Mouse (Mus musculus) hindbrain, embryonic 15.5 days (tissue): ENCODE data around the gene Treml4. TPM values are rescaled to one million over a fixed set of nuclear protein-coding genes. Genes with fewer than 3 reads are reported as not detected.
"Not testable (repeated sequence)": the region's sequence is repeated elsewhere in the genome, so short reads cannot be mapped to it uniquely, and the experiment has no call there.

Experiments
- ATAC-seq: fragments of 200-750 bp; cut with Nextera tagmentation; 2 replicates; pipeline ENCODE4 v1.8.0; 2017; ENCODE audit warnings: low read depth, moderate number of reproducible peaks, moderate TSS enrichment; ENCODE audit not compliant: low FRiP score
- H3K27ac ChIP-seq: fragments of 300-500 bp; sonication (generic); replicated peaks from 2 replicates; pipeline ENCODE4 v1.5.1; 2015; ENCODE audit warnings: mild to moderate bottlenecking, inconsistent platforms
- H3K27me3 ChIP-seq: fragments of 300-500 bp; sonication (generic); 2 replicates; pipeline ENCODE4 v1.6.1; 2015; ENCODE audit warnings: control low read depth, inconsistent platforms
- H3K36me3 ChIP-seq: fragments of 300-500 bp; sonication (generic); 2 replicates; pipeline ENCODE4 v1.6.1; 2015; ENCODE audit warnings: control low read depth, inconsistent platforms
- H3K4me1 ChIP-seq: fragments of 300-500 bp; sonication (generic); replicated peaks from 2 replicates; pipeline ENCODE4 v1.6.1; 2015; ENCODE audit warnings: control low read depth, inconsistent platforms
- H3K4me2 ChIP-seq: fragments of 300-500 bp; sonication (generic); 2 replicates; pipeline ENCODE4 v1.6.1; 2015; ENCODE audit warnings: moderate library complexity, mild to moderate bottlenecking, inconsistent platforms
- H3K4me3 ChIP-seq: fragments of 300-500 bp; sonication (generic); 2 replicates; pipeline ENCODE4 v1.5.1; 2015; ENCODE audit warnings: mild to moderate bottlenecking, inconsistent platforms
- H3K9ac ChIP-seq: fragments of 300-500 bp; sonication (generic); 2 replicates; pipeline ENCODE4 v1.6.1; 2015; ENCODE audit warnings: inconsistent platforms
- H3K9me3 ChIP-seq: fragments of 300-500 bp; sonication (generic); 2 replicates; pipeline ENCODE4 v1.6.1; 2016; ENCODE audit warnings: control low read depth, inconsistent platforms
- WGBS: fragments of 180-500 bp; shearing (Covaris S2); methylation state at CpG from one replicate; pipeline ENCODE4 v1.1.7; 2015; 5-methylcytosine and 5-hydroxymethylcytosine counted together
- polyA plus RNA-seq: library from polyadenylated mRNA; unstranded; fragments of >200 nt; fragmentation: Nextera tagmentation; extraction: Ambion mirVana; gene quantifications from 2 replicates; pipeline ENCODE4 v1.2.1, GENCODE M21; 2015

Gene Treml4
- polyA plus RNA-seq, 1 experiment from 2014 or later: 0.30 TPM

DNA sequence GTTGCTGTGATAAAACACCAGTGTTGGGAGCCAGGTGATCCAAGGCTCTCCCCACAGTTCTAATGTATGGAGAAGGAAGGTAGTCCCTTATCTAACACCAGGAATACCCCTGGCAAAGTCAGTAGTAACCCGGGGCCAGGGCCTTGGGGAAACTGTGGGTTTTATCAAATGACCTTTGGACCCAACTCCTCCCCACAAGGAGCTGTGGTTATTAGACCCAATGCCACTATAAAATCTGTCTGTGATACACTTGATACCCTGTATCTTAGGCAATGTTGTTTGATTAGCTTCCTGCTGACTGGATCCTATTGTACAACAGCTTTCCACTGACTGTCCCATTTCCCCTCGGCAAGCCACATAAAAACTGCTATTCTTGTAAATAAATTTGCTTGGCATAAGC lies 48.0 kb downstream of the Treml4 start:
- no peaks in the 10 kb centered on the region for H3K27me3 ChIP-seq

GRCm38 (mm10) chr17:48315905-48316579 lies 51.9 kb downstream of the Treml4 start, which contains the start of gene B430306N03Rik:
Gene B430306N03Rik (plus strand): TSS chr17:48316141.
- not testable (repeated sequence) for H3K4me2 ChIP-seq, H3K9ac ChIP-seq, H3K36me3 ChIP-seq, H3K27ac ChIP-seq, H3K27me3 ChIP-seq, H3K4me3 ChIP-seq, H3K9me3 ChIP-seq, H3K4me1 ChIP-seq, ATAC-seq
- 100% methylated on average over 3 of the region's 3 CpGs for WGBS

More for the DNA sequence above, 48.0 kb downstream of the Treml4 start:
- Histone ChIP-seq H3K4me1 (no peaks in the 10 kb centered on the region), H3K27ac (no peak overlapping the region), H3K9me3 (no peaks in the 10 kb centered on the region), H3K9ac (no peak overlapping the region), H3K4me3 (no peak overlapping the region), H3K36me3 (no peaks in the 10 kb centered on the region), H3K4me2 (no peak overlapping the region)
- WGBS: 75% methylated on average over 2 of the region's 2 CpGs
- ATAC-seq: no peak

GRCm38 (mm10) chr17:48318686-48319085 lies 54.6 kb downstream of the Treml4 start:
- Histone ChIP-seq H3K36me3 (no peaks in the 10 kb centered on the region), H3K4me1 (no peaks in the 10 kb centered on the region), H3K4me3 (no peak overlapping the region), H3K4me2 (no peak overlapping the region), H3K27me3 (no peaks in the 10 kb centered on the region), H3K9ac (no peak overlapping the region), H3K27ac (no peak overlapping the region), H3K9me3 (no peaks in the 10 kb centered on the region)
- no peak for ATAC-seq
- WGBS: 97% methylated on average over 1 of the region's 1 CpGs

DNA sequence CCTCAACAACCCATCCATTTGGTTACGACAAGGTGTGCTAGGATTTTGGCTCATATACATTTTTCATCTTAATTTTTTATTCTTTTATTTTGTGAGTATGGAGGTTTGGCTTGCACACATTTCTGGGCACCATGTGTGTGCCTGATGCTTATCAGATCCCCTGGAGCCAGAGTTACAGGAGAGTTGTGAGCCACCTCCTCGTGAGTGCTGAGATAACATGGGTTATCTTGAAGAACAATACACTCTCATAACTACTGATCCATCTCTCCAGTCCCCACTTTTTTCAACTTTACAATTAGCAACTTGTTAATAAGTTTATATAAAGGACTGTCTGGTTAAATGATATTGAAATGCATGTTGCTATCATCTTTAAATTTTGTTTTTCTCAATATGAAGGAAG lies 57.2 kb downstream of the Treml4 start:
- ATAC-seq: no peak
- WGBS: 89% methylated on average over 2 of the region's 2 CpGs

GRCm38 (mm10) chr17:48323236-48323635 lies 59.1 kb downstream of the Treml4 start:
- Histone ChIP-seq H3K27ac (no peak overlapping the region), H3K4me3 (no peak overlapping the region), H3K27me3 (no peaks in the 10 kb centered on the region), H3K4me2 (no peak overlapping the region), H3K9ac (no peak overlapping the region), H3K4me1 (no peaks in the 10 kb centered on the region), H3K36me3 (no peaks in the 10 kb centered on the region), H3K9me3 (no peaks in the 10 kb centered on the region)
- 59% methylated on average over 3 of the region's 3 CpGs for WGBS
- ATAC-seq: no peak

More for the DNA sequence above, 57.2 kb downstream of the Treml4 start:
- Histone ChIP-seq H3K4me1 (no peaks in the 10 kb centered on the region), H3K4me3 (no peak overlapping the region), H3K27me3 (no peaks in the 10 kb centered on the region), H3K4me2 (no peak overlapping the region), H3K36me3 (no peaks in the 10 kb centered on the region), H3K9me3 (no peaks in the 10 kb centered on the region), H3K27ac (no peak overlapping the region), H3K9ac (no peak overlapping the region)

DNA sequence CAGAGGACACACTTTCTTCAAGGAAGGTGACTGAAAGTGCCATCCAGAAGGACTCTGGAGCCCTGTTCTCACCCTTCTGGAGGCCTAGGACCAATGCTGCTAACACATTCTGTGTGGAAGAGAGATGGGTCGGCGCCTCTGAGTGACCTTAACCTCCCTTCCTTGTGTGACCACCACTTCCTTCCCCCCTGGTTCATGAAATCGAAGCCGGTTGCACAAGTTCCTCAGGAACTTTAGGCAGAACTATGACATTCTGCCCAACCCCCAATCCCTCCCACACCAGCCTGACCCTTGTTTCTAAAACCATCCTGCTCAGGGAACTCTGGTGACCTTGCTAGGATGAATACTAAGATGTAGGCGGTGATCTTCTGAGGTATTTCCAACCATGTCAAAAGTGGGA lies 60.2 kb downstream of the Treml4 start:
- ATAC-seq: no peak
- no peak overlapping the region for H3K27ac ChIP-seq
- H3K4me1 ChIP-seq: no peaks in the 10 kb centered on the region
- no peak overlapping the region for H3K4me2 ChIP-seq
- no peak overlapping the region for H3K4me3 ChIP-seq
- no peak overlapping the region for H3K9ac ChIP-seq
- no peaks in the 10 kb centered on the region for H3K36me3 ChIP-seq
- WGBS: 87% methylated on average over 5 of the region's 5 CpGs
- H3K27me3 ChIP-seq: no peaks in the 10 kb centered on the region
- H3K9me3 ChIP-seq: no peaks in the 10 kb centered on the region

Other genes with a start within 250 kb of the Treml4 start
- gene 1700122O11Rik, start 226.0 kb upstream of the Treml4 start, polyA plus RNA-seq: not detected in 2 replicates
- not detected in 2 replicates for gene 1700067P10Rik, start 175.0 kb upstream of the Treml4 start, polyA plus RNA-seq
- gene 9830107B12Rik, start 118.0 kb upstream of the Treml4 start, polyA plus RNA-seq: not detected in 2 replicates
- 0.21 TPM in 1 of 2 replicates, not detected in the other for gene A530064D06Rik, start 97.0 kb upstream of the Treml4 start, polyA plus RNA-seq
- not detected in 2 replicates for gene Trem1, start 31.5 kb upstream of the Treml4 start, polyA plus RNA-seq
- gene Trem3, start 16.5 kb upstream of the Treml4 start, polyA plus RNA-seq: not detected in 2 replicates
- gene Treml2, start 35.2 kb downstream of the Treml4 start, polyA plus RNA-seq: 0.13 and 0.21 TPM in 2 replicates
- 0.05 and 0.24 TPM in 2 replicates for gene B430306N03Rik, start 51.8 kb downstream of the Treml4 start, polyA plus RNA-seq
- gene Trem2, start 82.1 kb downstream of the Treml4 start, polyA plus RNA-seq: 4.2 and 4.9 TPM in 2 replicates
- 0.47 and 0.61 TPM in 2 replicates for gene Treml1, start 95.6 kb downstream of the Treml4 start, polyA plus RNA-seq
- 11.1 and 11.6 TPM in 2 replicates for gene Nfya, start 145.6 kb downstream of the Treml4 start, polyA plus RNA-seq
- gene Oard1, start 145.7 kb downstream of the Treml4 start, polyA plus RNA-seq: 35.1 TPM in 2 replicates
- 0.62 and 0.65 TPM in 2 replicates for gene Apobec2, start 168.6 kb downstream of the Treml4 start, polyA plus RNA-seq
- gene Tspo2, start 187.2 kb downstream of the Treml4 start, polyA plus RNA-seq: 1.2 and 1.8 TPM in 2 replicates
- 0.39 TPM in 1 of 2 replicates, not detected in the other for gene Unc5cl, start 190.6 kb downstream of the Treml4 start, polyA plus RNA-seq